Mouse (Mus musculus) embryonic facial prominence, embryonic 11.5 days (tissue): Measurements from ENCODE around the gene Catsperz. TPM values are rescaled to one million over a fixed set of nuclear protein-coding genes. Genes with fewer than 3 reads are reported as not detected.

ENCODE experiments used
- ATAC-seq: fragments of 200-750 bp; cut with Nextera tagmentation; replicated peaks from 2 replicates; pipeline ENCODE4 v1.8.0; 2017; ENCODE audit warnings: low read depth; ENCODE audit not compliant: insufficient number of reproducible peaks, low FRiP score, low TSS enrichment
- DNase-seq: peaks from one replicate; pipeline ENCODE4 v3.0.0-alpha.2; 2015; ENCODE audit warnings: low spot score
- H3K27ac ChIP-seq: fragments of 300-500 bp; sonication (generic); replicated peaks from 2 replicates; pipeline ENCODE4 v1.5.1; 2014; ENCODE audit warnings: mild to moderate bottlenecking, low read depth, low read length, control low read depth
- H3K27me3 ChIP-seq: fragments of 300-500 bp; sonication (generic); 2 replicates; pipeline ENCODE4 v1.6.1; 2014; ENCODE audit warnings: mild to moderate bottlenecking, low read length, moderate library complexity, mixed read lengths; ENCODE audit not compliant: control insufficient read depth, insufficient read depth
- H3K36me3 ChIP-seq: fragments of 300-500 bp; sonication (generic); replicated peaks from 2 replicates; pipeline ENCODE4 v1.6.1; 2014; ENCODE audit warnings: low read depth, mild to moderate bottlenecking, low read length, moderate library complexity, mixed read lengths; ENCODE audit not compliant: control insufficient read depth, insufficient read depth
- H3K4me1 ChIP-seq: fragments of 300-500 bp; sonication (generic); 2 replicates; pipeline ENCODE4 v1.6.1; 2014; ENCODE audit warnings: low read length, mixed read lengths; ENCODE audit not compliant: control insufficient read depth, insufficient read depth
- H3K4me2 ChIP-seq: fragments of 300-500 bp; sonication (generic); 2 replicates; pipeline ENCODE4 v1.6.1; 2014; ENCODE audit warnings: low read depth, mild to moderate bottlenecking, control low read depth, low read length, moderate library complexity
- H3K4me3 ChIP-seq: fragments of 300-500 bp; sonication (generic); 2 replicates; pipeline ENCODE4 v1.5.1; 2014; ENCODE audit warnings: low read depth, low read length, control low read depth
- H3K9ac ChIP-seq: fragments of 300-500 bp; sonication (generic); replicated peaks from 2 replicates; pipeline ENCODE4 v1.6.1; 2014; ENCODE audit warnings: mild to moderate bottlenecking, control low read depth, low read length
- H3K9me3 ChIP-seq: fragments of 300-500 bp; sonication (generic); replicated peaks from 2 replicates; pipeline ENCODE4 v1.6.1; 2016; ENCODE audit warnings: mild to moderate bottlenecking, low read length, inconsistent platforms, mixed read lengths; ENCODE audit not compliant: control insufficient read depth
- WGBS: fragments of 180-500 bp; shearing (Covaris S2); extraction: QIAGEN DNeasy Blood & Tissue Kit; methylation state at CpG from one replicate; pipeline ENCODE4 v1.1.7; 2014; 5-methylcytosine and 5-hydroxymethylcytosine counted together
- polyA plus RNA-seq: library from polyadenylated mRNA; unstranded; fragments of >200 nt; fragmentation: Nextera tagmentation; extraction: Ambion mirVana; gene quantifications from 2 replicates; pipeline ENCODE4 v1.2.1, GENCODE M21; 2014

The Catsperz gene
- polyA plus RNA-seq, 1 experiment from 2014 or later, result 1.9 TPM

DNA sequence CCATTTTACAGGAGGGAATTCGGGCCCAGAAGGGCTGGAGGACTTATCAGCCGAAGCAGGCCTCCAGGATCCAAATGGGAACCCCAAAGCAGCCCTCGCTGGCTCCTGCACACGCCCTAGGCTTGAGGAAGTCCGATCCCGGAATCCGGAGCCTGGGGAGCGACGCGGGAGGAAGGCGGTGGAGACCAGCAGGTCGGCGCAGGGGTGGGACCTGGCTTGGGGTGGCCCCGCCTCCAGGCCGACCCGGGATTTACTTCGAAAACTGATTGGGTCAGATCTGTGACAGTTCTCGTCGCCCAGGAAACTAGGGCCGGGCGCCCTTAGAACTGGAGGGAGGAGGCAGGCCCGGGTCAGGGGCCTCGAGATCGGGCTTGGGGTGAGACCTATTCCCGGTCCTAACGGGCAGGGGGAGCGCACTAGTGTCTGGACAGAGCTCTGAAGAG is 17.1 kb upstream of the Catsperz start, which contains the start of gene Gpr137:
TSS of gene Gpr137 (minus strand) at position 232 of the 443 bp plus-strand sequence.
- peak; percentile 91 for DNase-seq
- no peaks in the 10 kb centered on the region for H3K36me3 ChIP-seq
- peak within 1 kb of the TSS; percentile 98 for H3K4me2 ChIP-seq
- H3K27ac ChIP-seq, result peak within 1 kb of the TSS; percentile 91
- ATAC-seq, result peak; percentile 76
- H3K9me3 ChIP-seq, result no peaks in the 10 kb centered on the region
- under 1% methylated on average over 27 of the region's 27 CpGs for WGBS
- peak within 1 kb of the TSS; percentile 93 for H3K9ac ChIP-seq
- no peaks in the 10 kb centered on the region for H3K27me3 ChIP-seq
- no peaks in the 10 kb centered on the region for H3K4me1 ChIP-seq
- H3K4me3 ChIP-seq, result peak within 1 kb of the TSS; percentile 80

DNA sequence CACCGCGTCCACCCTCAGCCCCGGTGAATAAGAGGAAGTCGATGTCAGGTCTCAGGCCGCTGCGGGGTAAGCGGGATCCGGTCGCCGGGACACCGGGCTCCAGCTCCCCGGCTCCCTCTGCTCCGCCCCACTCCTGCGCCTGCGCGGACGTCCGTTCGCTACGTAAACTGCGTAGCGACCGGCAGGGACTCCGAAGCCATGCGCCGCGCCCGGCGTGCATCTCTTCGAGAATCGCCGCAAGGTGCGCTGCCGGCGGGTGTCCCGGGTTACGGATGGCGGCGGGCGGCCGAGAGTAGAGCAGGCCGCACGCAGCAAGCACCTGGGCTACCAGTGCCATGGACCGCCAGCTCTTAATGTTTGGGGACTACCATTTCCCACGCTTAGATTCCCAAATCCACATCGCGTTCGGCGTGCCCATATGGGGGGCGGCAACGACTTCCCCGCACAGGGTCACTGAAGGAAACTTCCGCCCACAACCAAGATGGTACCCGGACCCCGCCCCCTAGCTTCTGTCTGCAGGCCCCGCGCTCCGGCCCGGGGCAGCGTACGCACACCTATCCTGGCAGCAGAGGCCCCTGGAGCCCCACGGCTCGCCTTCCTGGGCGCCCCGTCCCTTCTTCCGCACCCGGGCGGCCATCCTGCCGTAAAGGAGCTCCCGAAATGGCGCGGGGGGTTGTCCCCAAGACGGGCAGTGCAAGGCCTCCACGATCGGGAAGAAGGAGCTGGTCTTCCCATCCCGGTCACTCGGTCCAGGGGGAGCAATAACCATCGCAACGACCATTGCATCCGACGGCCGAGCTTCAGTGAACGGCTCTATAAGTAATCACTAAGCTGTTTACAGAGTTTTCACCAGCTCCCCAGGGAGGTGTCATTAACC is 16.4 kb upstream of the Catsperz start, which contains the start of gene Bad:
TSS of gene Bad (plus strand) at position 490 of the 877 bp plus-strand sequence.
- H3K9ac ChIP-seq, result peak within 1 kb of the TSS; percentile 93
- H3K4me3 ChIP-seq, result peak within 1 kb of the TSS; percentile 80
- no peaks in the 10 kb centered on the region for H3K4me1 ChIP-seq
- H3K27me3 ChIP-seq, result no peaks in the 10 kb centered on the region
- H3K9me3 ChIP-seq, result no peaks in the 10 kb centered on the region
- H3K36me3 ChIP-seq, result no peaks in the 10 kb centered on the region
- H3K27ac ChIP-seq, result peak within 1 kb of the TSS; percentile 91
- ATAC-seq (peak; percentile 71), DNase-seq (peak; percentile 95)
- H3K4me2 ChIP-seq, result peak within 1 kb of the TSS; percentile 98
- WGBS, result under 1% methylated on average over 81 of the region's 83 CpGs

DNA sequence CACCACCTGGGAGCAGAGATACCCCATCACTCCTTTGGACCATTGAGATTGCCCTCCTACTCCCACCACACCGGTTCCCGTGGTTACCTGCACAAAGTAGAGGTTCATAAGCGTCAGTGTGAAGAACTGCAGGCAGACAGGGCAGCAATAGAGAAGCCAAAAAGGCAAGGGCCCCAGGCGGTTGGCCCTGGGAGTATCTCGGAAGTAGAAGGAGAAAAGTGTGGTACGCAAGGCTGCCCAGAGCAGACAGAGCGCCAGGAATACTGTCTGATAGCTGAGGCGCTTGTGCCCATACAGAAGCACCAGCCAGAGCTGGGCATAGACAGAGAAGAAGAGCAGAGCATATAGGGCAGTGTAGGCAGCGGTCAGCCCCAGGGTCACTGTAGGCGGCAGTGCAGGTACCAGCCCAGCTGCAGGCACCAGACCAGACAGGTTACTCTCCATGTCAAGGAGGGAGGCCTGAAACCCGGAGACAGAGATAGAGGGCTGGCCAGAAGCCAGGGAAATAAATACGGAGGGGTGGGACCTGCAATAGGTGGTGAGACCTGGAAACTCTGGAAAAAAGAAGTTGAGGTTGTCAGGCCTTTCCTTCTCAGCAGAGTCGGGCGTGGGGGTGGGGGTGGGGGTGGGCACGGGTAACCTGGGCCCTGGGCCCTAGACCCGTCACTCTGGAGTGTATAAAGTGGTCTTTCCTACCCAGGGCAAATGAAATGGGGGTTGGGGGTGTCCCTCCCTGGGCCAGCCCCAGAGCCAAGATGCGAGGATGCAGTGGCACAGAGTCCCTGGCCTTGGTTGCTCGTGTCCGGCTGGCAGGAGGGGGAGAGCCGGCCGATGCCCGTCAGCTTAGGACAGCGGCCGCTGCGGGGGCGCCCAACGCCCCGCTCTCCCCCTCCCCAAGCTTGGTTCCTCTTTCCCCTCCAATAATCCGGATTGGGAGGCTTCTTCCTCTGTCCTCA is 15.5 kb upstream of the Catsperz start:
- H3K36me3 ChIP-seq, result no peaks in the 10 kb centered on the region
- peak overlapping the region; percentile 80 for H3K4me3 ChIP-seq
- no peak for DNase-seq
- no peaks in the 10 kb centered on the region for H3K9me3 ChIP-seq
- WGBS, result 21% methylated on average over 27 of the region's 29 CpGs
- H3K9ac ChIP-seq, result peak overlapping the region; percentile 80
- no peaks in the 10 kb centered on the region for H3K4me1 ChIP-seq
- peak overlapping the region; percentile 35; the same call in 1 of the 2 replicates for H3K27ac ChIP-seq
- H3K4me2 ChIP-seq, result peak overlapping the region; percentile 98
- H3K27me3 ChIP-seq, result peaks cover 6% of the 10 kb centered on the region; the same call in 1 of the 2 replicates
- peak; percentile 40; the same call in 1 of the 2 replicates for ATAC-seq

DNA sequence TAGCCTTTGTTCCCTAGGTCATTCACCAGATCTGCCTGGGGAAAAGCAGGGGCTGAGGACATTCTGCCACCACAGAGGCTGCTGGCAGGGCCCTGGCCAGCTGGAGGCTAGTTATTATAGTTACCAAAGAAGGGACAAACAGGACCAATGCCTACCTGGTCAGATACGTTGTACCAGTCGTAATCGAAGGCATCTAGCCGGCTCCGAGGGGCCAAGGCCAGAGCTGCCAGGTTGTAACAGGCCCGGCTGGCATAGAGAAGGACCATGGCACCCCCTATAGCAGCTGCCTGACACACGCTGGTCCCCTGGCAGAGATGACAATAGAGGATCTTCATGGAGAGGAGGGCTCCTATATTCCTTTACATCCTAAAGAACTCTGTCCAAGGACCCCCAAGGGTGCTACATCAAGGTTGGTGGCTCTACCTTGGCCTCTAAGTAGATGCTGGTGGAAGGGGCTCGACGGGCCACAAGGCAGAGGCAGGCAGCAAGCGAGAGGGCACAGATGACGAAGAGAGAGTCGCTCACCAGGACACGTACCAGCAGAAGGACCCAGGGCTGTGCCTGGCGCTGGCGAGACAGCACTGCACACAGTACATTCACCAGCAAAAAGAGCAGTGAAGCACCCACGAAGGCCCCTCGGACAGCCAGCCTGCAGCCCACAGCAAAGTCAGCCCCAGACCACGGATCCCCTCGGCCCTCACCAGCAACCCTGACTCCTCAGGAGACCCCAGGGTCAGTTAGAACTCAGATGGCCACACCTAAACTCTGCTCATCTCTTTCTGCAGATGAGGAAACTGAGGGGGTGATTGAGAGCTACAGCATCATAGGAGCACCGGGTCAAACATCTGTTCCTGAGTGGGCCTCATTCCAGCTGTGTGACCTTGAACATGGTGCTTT is 14.2 kb upstream of the Catsperz start:
- DNase-seq, result no peak

DNA sequence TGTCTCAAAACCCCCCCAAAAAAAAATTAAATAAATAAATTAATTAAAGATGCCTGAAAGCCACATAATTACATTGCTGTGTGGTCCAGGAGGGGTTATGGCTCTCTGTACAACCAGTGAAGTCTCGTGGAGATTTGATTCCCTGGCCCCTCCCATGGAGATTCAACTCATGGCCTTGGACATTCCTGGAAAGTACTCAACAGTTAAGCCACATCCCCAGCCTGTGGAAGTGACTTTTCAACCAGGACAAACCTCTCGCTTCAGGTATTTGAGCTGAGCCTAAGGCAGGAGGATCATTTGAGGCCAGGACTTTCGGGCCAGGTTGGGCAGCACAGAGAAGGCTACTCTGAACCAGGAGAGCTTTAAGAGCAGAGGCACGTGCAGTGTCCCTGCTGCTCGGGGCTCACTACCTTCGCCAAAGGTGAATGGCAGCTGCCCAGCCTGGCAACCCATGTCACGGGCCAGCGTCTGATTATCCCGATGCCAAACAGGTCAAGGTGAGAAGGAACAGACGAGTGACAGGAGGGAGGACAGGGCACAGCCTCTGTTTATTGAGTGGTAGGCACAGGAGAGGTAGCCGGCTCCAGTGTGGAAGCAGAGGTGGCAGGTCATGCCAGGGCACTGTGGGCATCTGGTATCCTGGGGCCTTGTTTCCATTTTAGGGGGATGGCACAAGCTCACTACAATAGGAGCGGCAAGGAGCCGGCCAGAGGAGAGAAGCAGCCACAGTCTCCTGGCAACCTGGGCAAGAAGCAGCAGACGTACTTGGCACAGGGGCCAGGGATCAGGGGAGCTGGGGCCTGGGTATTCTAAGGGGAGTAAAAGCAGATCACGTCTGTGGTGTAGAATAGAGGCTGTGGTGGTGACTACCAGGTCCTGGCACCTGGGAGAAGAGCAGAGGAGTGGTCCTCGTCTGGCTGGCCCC is 12.6 kb upstream of the Catsperz start:
- no peak for ATAC-seq
- Histone ChIP-seq H3K27me3 (peaks cover 29% of the 10 kb centered on the region), H3K4me1 (no peaks in the 10 kb centered on the region; the same call in 1 of the 2 replicates), H3K4me3 (no peak overlapping the region), H3K9me3 (no peaks in the 10 kb centered on the region), H3K9ac (no peak overlapping the region), H3K27ac (no peak overlapping the region), H3K36me3 (no peaks in the 10 kb centered on the region), H3K4me2 (no peak overlapping the region)
- no peak for DNase-seq
- 81% methylated on average over 16 of the region's 16 CpGs for whole genome bisulfite sequencing

More for the DNA sequence above, 14.2 kb upstream of the Catsperz start:
- H3K27ac ChIP-seq, result no peak overlapping the region
- H3K27me3 ChIP-seq, result peaks cover 13% of the 10 kb centered on the region
- WGBS, result 90% methylated on average over 20 of the region's 20 CpGs
- no peaks in the 10 kb centered on the region for H3K36me3 ChIP-seq
- no peak for ATAC-seq
- H3K4me1 ChIP-seq, result no peaks in the 10 kb centered on the region
- H3K9ac ChIP-seq, result no peak overlapping the region
- no peak overlapping the region for H3K4me2 ChIP-seq
- H3K4me3 ChIP-seq, result no peak overlapping the region
- H3K9me3 ChIP-seq, result no peaks in the 10 kb centered on the region

DNA sequence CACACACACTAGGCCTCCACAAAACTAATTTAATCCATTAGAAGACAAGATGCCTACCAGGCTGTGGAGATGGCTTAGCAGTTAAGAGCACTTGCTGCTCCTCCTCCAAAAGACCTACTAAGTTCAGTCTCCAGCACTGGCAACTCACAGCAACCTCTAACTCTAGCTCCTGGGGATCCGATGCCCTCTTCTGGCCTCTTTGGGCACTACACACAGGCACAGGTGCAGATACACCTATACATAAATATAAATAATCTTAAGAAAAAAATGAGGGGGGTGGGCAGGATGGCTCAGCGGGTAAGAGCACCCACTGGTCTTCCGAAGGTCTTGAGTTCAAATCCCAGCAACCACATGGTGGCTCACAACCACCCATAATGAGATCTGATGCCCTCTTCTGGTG is 11.1 kb upstream of the Catsperz start:
- no peak for DNase-seq
- 34% methylated on average over 3 of the region's 3 CpGs for WGBS
- Histone ChIP-seq H3K27me3 (peaks cover 43% of the 10 kb centered on the region), H3K9me3 (no peaks in the 10 kb centered on the region), H3K4me1 (no peaks in the 10 kb centered on the region; the same call in 1 of the 2 replicates), H3K36me3 (no peaks in the 10 kb centered on the region), H3K27ac (no peak overlapping the region), H3K9ac (no peak overlapping the region), H3K4me2 (no peak overlapping the region), H3K4me3 (no peak overlapping the region)
- no peak for ATAC-seq
